Mouse (Mus musculus): ENCODE measurements around the gene Slc9a3r1. TPM values are rescaled to one million over a fixed set of nuclear protein-coding genes. Genes with fewer than 3 reads are reported as not detected.

Slc9a3r1 gene
- 239 and 866 TPM in 2 replicates for polyA plus RNA-seq (2012; rRNA removed; ENCODE audit: low replicate concordance)

GRCm38 (mm10) chr11:115162832-115163480, at the start of gene Slc9a3r1:
TSS of gene Slc9a3r1 (plus strand) at chr11:115163341.

GRCm38 (mm10) chr11:115133800-115134199, 29.3 kb upstream of the Slc9a3r1 start, which contains the start of gene Cd300lf:
TSS of gene Cd300lf (minus strand) at chr11:115133992.

GRCm38 (mm10) chr11:115187224-115187639, 24.1 kb downstream of the Slc9a3r1 start, which contains the start of gene Tmem104:
TSS of gene Tmem104 (plus strand) at chr11:115187487.

GRCm38 (mm10) chr11:115187693-115188092, 24.6 kb downstream of the Slc9a3r1 start, which contains the start of gene Nat9:
TSS of gene Nat9 (minus strand) at chr11:115187859.

Other genes starting within 250 kb of the Slc9a3r1 start
- gene Cd300lb, start 229.0 kb upstream of the Slc9a3r1 start, polyA plus RNA-seq (2012; rRNA removed; ENCODE audit: low replicate concordance), result 0.16 and 0.24 TPM in 2 replicates
- 0.18 and 0.83 TPM in 2 replicates for gene Cd300c, start 194.2 kb upstream of the Slc9a3r1 start, polyA plus RNA-seq (2012; rRNA removed; ENCODE audit: low replicate concordance)
- 0.42 and 0.97 TPM in 2 replicates for gene Cd300ld, start 173.4 kb upstream of the Slc9a3r1 start, polyA plus RNA-seq (2012; rRNA removed; ENCODE audit: low replicate concordance)
- 2.5 and 4.4 TPM in 2 replicates for gene Cd300c2, start 161.5 kb upstream of the Slc9a3r1 start, polyA plus RNA-seq (2012; rRNA removed; ENCODE audit: low replicate concordance)
- 0.11 TPM in 1 of 2 replicates, not detected in the other for gene Cd300ld2, start 147.1 kb upstream of the Slc9a3r1 start, polyA plus RNA-seq (2012; rRNA removed; ENCODE audit: low replicate concordance)
- gene Cd300ld4, start 136.3 kb upstream of the Slc9a3r1 start, polyA plus RNA-seq (2012; rRNA removed; ENCODE audit: low replicate concordance), result not detected in 2 replicates
- gene Cd300ld5, start 125.6 kb upstream of the Slc9a3r1 start, polyA plus RNA-seq (2012; rRNA removed; ENCODE audit: low replicate concordance), result 0.27 TPM in 1 of 2 replicates, not detected in the other
- 1.4 and 2.6 TPM in 2 replicates for gene Cd300ld3, start 114.9 kb upstream of the Slc9a3r1 start, polyA plus RNA-seq (2012; rRNA removed; ENCODE audit: low replicate concordance)
- gene Cd300e, start 101.2 kb upstream of the Slc9a3r1 start, polyA plus RNA-seq (2012; rRNA removed; ENCODE audit: low replicate concordance), result 0.13 TPM in 2 replicates
- 0.55 and 2.2 TPM in 2 replicates for gene Rab37, start 71.9 kb upstream of the Slc9a3r1 start, polyA plus RNA-seq (2012; rRNA removed; ENCODE audit: low replicate concordance)
- gene Cd300lf, start 29.3 kb upstream of the Slc9a3r1 start, polyA plus RNA-seq (2012; rRNA removed; ENCODE audit: low replicate concordance), result 4.5 and 5.2 TPM in 2 replicates
- gene Tmem104, start 24.1 kb downstream of the Slc9a3r1 start, polyA plus RNA-seq (2012; rRNA removed; ENCODE audit: low replicate concordance), result 12.2 and 17.0 TPM in 2 replicates
- gene Nat9, start 24.5 kb downstream of the Slc9a3r1 start, polyA plus RNA-seq (2012; rRNA removed; ENCODE audit: low replicate concordance), result 17.4 and 27.6 TPM in 2 replicates
- gene Grin2c, start 103.9 kb downstream of the Slc9a3r1 start, polyA plus RNA-seq (2012; rRNA removed; ENCODE audit: low replicate concordance), result 0.16 and 0.24 TPM in 2 replicates
- gene Fdxr, start 113.7 kb downstream of the Slc9a3r1 start, polyA plus RNA-seq (2012; rRNA removed; ENCODE audit: low replicate concordance), result 18.3 and 20.0 TPM in 2 replicates
- gene Fads6, start 134.3 kb downstream of the Slc9a3r1 start, polyA plus RNA-seq (2012; rRNA removed; ENCODE audit: low replicate concordance), result 0.69 and 2.5 TPM in 2 replicates
- gene Otop2, start 143.8 kb downstream of the Slc9a3r1 start, polyA plus RNA-seq (2012; rRNA removed; ENCODE audit: low replicate concordance), result 0.07 and 1.7 TPM in 2 replicates
- gene Ush1g, start 158.7 kb downstream of the Slc9a3r1 start, polyA plus RNA-seq (2012; rRNA removed; ENCODE audit: low replicate concordance), result 0.15 and 0.17 TPM in 2 replicates
- 12.8 and 196 TPM in 2 replicates for gene Otop3, start 171.4 kb downstream of the Slc9a3r1 start, polyA plus RNA-seq (2012; rRNA removed; ENCODE audit: low replicate concordance)
- 19.3 and 54.9 TPM in 2 replicates for gene Hid1, start 204.4 kb downstream of the Slc9a3r1 start, polyA plus RNA-seq (2012; rRNA removed; ENCODE audit: low replicate concordance)
- 3.3 and 4.8 TPM in 2 replicates for gene Cdr2l, start 218.6 kb downstream of the Slc9a3r1 start, polyA plus RNA-seq (2012; rRNA removed; ENCODE audit: low replicate concordance)
- 53.6 and 65.8 TPM in 2 replicates for gene Mrpl58, start 240.4 kb downstream of the Slc9a3r1 start, polyA plus RNA-seq (2012; rRNA removed; ENCODE audit: low replicate concordance)